Mouse (Mus musculus): ENCODE data around the gene Mak.

DNA sequence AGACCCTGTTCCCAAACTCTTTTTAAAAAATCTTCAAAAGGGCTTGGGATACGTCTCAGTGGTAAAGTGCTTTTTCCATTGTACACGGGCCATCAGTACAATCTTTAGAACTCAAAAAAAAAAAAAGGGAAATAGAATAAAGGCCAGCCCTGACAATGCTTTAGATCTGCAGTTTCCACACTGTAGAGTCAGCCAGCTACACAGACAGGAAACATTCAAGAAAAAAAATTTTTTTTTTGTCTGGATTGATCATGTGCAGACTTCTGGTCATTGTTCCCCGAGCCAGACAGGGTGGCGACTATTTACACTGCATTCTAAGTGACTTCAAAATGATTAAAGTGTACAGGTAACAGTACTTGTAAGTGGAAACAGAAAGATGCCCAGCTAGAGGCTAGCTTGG lies 100.9 kb downstream of the Mak start:
- no peak for TF ChIP-seq CTCF (IDR thresholded peaks at IDR 0.05; ENCODE audit: low read depth, low read length)
- no peak for TF ChIP-seq POLR2A (IDR thresholded peaks at IDR 0.05; ENCODE audit: borderline replicate concordance, low read depth, low read length)

Data from bone marrow macrophage, adult 2 months (primary cell).